Mouse (Mus musculus): ENCODE measurements around the gene Taf9b.
A peak's percentile ranks its signal among the peaks of the same experiment; 100 is the strongest.
"Not testable (repeated sequence)": the region's sequence is repeated elsewhere in the genome, so short reads cannot be mapped to it uniquely, and the experiment has no call there.

Taf9b gene

GRCm38 (mm10) chrX:106221058-106221457 is at the start of gene Taf9b:
Gene Taf9b, minus strand, starts transcription at chrX:106221158.
- no peak for DNase-seq (ENCODE audit: low read depth, low spot score)

GRCm38 (mm10) chrX:106255276-106255675 is 34.3 kb upstream of the Taf9b start, which contains the start of gene Fnd3c2:
Gene Fnd3c2, minus strand, starts transcription at chrX:106255376.
- DNase-seq (ENCODE audit: low read depth, low spot score), result no peak

GRCm38 (mm10) chrX:106219171-106220032 is 1.6 kb downstream of the Taf9b start:
- peak; percentile 44 for DNase-seq (ENCODE audit: low read depth, low spot score)

GRCm38 (mm10) chrX:106209100-106209499 is 11.9 kb downstream of the Taf9b start:
- DNase-seq (ENCODE audit: low read depth, low spot score), result no peak

GRCm38 (mm10) chrX:106198904-106199303 is 22.1 kb downstream of the Taf9b start:
- DNase-seq (ENCODE audit: low read depth, low spot score), result no peak

- no peak for DNase-seq (ENCODE audit: low read depth, low spot score)
Observed at GRCm38 (mm10) chrX:106197308-106197707, 23.6 kb downstream of the Taf9b start.

- not testable (repeated sequence) for DNase-seq (ENCODE audit: low read depth, low spot score)
Observed at GRCm38 (mm10) chrX:106194361-106194760, 26.6 kb downstream of the Taf9b start.

- no peak for DNase-seq (ENCODE audit: low read depth, low spot score)
Observed at GRCm38 (mm10) chrX:106190091-106190490, 30.9 kb downstream of the Taf9b start.

- DNase-seq (ENCODE audit: low read depth, low spot score), result no peak
Observed at GRCm38 (mm10) chrX:106189356-106189755, 31.6 kb downstream of the Taf9b start.

- DNase-seq (ENCODE audit: low read depth, low spot score), result no peak
Observed at GRCm38 (mm10) chrX:106187737-106188136, 33.2 kb downstream of the Taf9b start.

- peak; percentile 75 for DNase-seq (ENCODE audit: low read depth, low spot score)
Observed at GRCm38 (mm10) chrX:106186713-106187649, 34.0 kb downstream of the Taf9b start, which contains the start of gene Pgk1. Gene Pgk1, plus strand, starts transcription at chrX:106187100.

- DNase-seq (ENCODE audit: low read depth, low spot score), result no peak
Observed at GRCm38 (mm10) chrX:106185706-106186105, 35.3 kb downstream of the Taf9b start.

GRCm38 (mm10) chrX:106184279-106184678 is 36.7 kb downstream of the Taf9b start:
- no peak for DNase-seq (ENCODE audit: low read depth, low spot score)

- no peak for DNase-seq (ENCODE audit: low read depth, low spot score)
Observed at GRCm38 (mm10) chrX:106176331-106176730, 44.6 kb downstream of the Taf9b start.

GRCm38 (mm10) chrX:106171853-106172154 is 49.2 kb downstream of the Taf9b start:
- no peak for DNase-seq (ENCODE audit: low read depth, low spot score)

GRCm38 (mm10) chrX:106171106-106171852 is 49.7 kb downstream of the Taf9b start:
- DNase-seq (ENCODE audit: low read depth, low spot score), result peak; percentile 25

- no peak for DNase-seq (ENCODE audit: low read depth, low spot score)
Observed at GRCm38 (mm10) chrX:106165089-106165488, 55.9 kb downstream of the Taf9b start.

- DNase-seq (ENCODE audit: low read depth, low spot score), result no peak
Observed at GRCm38 (mm10) chrX:106164555-106164954, 56.4 kb downstream of the Taf9b start.

- DNase-seq (ENCODE audit: low read depth, low spot score), result no peak
Observed at GRCm38 (mm10) chrX:106163995-106164394, 57.0 kb downstream of the Taf9b start.

All from c-Kit-negative CD71-positive TER-119-positive erythroid progenitor cells, embryonic 14.5 days (primary cell).